ENCODE assay signal across 13 mouse cellular contexts in genomic region chr16:36935814-36936213, GRCm38 (mm10). TPM values are rescaled to one million over a fixed set of nuclear protein-coding genes. Genes with fewer than 3 reads are reported as not detected.
DNase-seq lines count a peak whose midpoint lies in the region; ATAC-seq and TF ChIP-seq lines count a peak whose summit lies in the region.
"Had no signal": no experiment of that assay in that cellular context is flagged by ENCODE, and none has a peak within 500 bp of the region (broad histone marks: within the 10 kb centered on the region; RNA-seq: fewer than 3 reads in every experiment).

No protein-coding gene starts in this region.

- H3K27me3 ChIP-seq in liver, embryonic 12.5 days (replicated peaks), result no peaks in the 10 kb centered on the region
- H3K27me3 ChIP-seq in small intestine, adult 2 months (ENCODE audit: control insufficient read depth, insufficient read depth, low read length), result no peaks in the 10 kb centered on the region

- peak overlapping the region; percentile 63 for H3K4me3 ChIP-seq in gastrocnemius, adult 2 months
- H3K4me3 ChIP-seq in lung, adult 2 months (replicated peaks; ENCODE audit: extremely low read depth, low read depth, low read length), result no peak overlapping the region
- peak overlapping the region; percentile 33; the same call in 1 of the 2 replicates for H3K4me3 ChIP-seq in liver, embryonic 12.5 days
- no peak overlapping the region for H3K4me3 ChIP-seq in small intestine, adult 2 months (ENCODE audit: low read depth, low read length)
- H3K4me3 ChIP-seq: layer of hippocampus, adult 2 months had no signal

- no peak for TF ChIP-seq POLR2A in lung, adult 2 months (IDR thresholded peaks at IDR 0.05; ENCODE audit: borderline replicate concordance, extremely low read depth, low read depth, low read length)
- TF ChIP-seq POLR2A in small intestine, adult 2 months (IDR thresholded peaks at IDR 0.05; ENCODE audit: low read depth, low read length), result no peak

- TF ChIP-seq CTCF in gastrocnemius, adult 2 months (IDR thresholded peaks at IDR 0.05), result no peak
- TF ChIP-seq CTCF in lung, adult 2 months (IDR thresholded peaks at IDR 0.05; ENCODE audit: insufficient read depth, low read length), result no peak
- TF ChIP-seq CTCF in small intestine, adult 2 months (IDR thresholded peaks at IDR 0.05; ENCODE audit: extremely low read depth, insufficient read length, insufficient replicate concordance, low read depth, low read length), result no peak

- DNase-seq in gastrocnemius, adult 2 months, result no peak
- DNase-seq in gastrocnemius, postnatal 36 days, result no peak
- DNase-seq in lung, postnatal 25 days (ENCODE audit: low spot score), result peak; percentile 36
- DNase-seq in lung, adult 2 months, result no peak
- DNase-seq in adrenal gland, postnatal 14 days, result no peak
- DNase-seq: kidney, adult 8-10 months; right cerebral cortex, postnatal 4 days had no signal

- H3K36me3 ChIP-seq in liver, embryonic 12.5 days, result peaks cover 22% of the 10 kb centered on the region
- H3K36me3 ChIP-seq in small intestine, adult 2 months (ENCODE audit: control insufficient read depth, insufficient read depth, low read length), result peaks cover 12% of the 10 kb centered on the region

- H3K9ac ChIP-seq in liver, embryonic 12.5 days, result no peak overlapping the region

- peak overlapping the region; percentile 40 for H3K4me2 ChIP-seq in liver, embryonic 12.5 days

- 78% methylated on average over 3 of the region's 3 CpGs for WGBS in lung, adult 2 months
- WGBS in liver, embryonic 12.5 days (ENCODE audit: insufficient replicate concordance), result 32% methylated on average over 3 of the region's 3 CpGs
- WGBS in small intestine, adult 2 months, result 78% methylated on average over 3 of the region's 3 CpGs

- H3K9me3 ChIP-seq in liver, embryonic 12.5 days (replicated peaks), result no peaks in the 10 kb centered on the region

- no peaks in the 10 kb centered on the region for H3K4me1 ChIP-seq in lung, adult 2 months (ENCODE audit: control insufficient read depth, insufficient read depth, low read length)
- H3K4me1 ChIP-seq in liver, embryonic 12.5 days, result peaks cover 23% of the 10 kb centered on the region
- no peaks in the 10 kb centered on the region; the same call in 1 of the 2 replicates for H3K4me1 ChIP-seq in small intestine, adult 2 months (ENCODE audit: control insufficient read depth, insufficient read depth, insufficient read length, low read length)

- ATAC-seq in liver, embryonic 12.5 days, result no peak
- ATAC-seq in frontal cortex, adult (ENCODE audit: low TSS enrichment), result no peak

- intact Hi-C loops in gastrocnemius, adult 2 months (cut with DNase I), result loop anchor here (5.0 kb wide), 1 partner anchor 54 kb away; no protein-coding TSS in a partner anchor
- intact Hi-C loops in gastrocnemius, postnatal 36 days (cut with DNase I), result no loop called here

- peak overlapping the region; percentile 78 for H3K27ac ChIP-seq in gastrocnemius, adult 2 months
- H3K27ac ChIP-seq in liver, embryonic 12.5 days, result 0 out of 2 replicates have a peak overlapping the region, but pooled peaks have one; percentile 67
- peak overlapping the region; percentile 71; the same call in 1 of the 2 replicates for H3K27ac ChIP-seq in small intestine, adult 2 months (ENCODE audit: insufficient read depth, low read depth, low read length)

RNA-seq across cellular contexts. Expression of gene Hcls1, which starts 1.0 kb away (rescaled TPM):
- total RNA-seq in gastrocnemius, adult 2 months (2021), result 1 to 10 TPM; 1.6 to 2.7 TPM
- total RNA-seq in gastrocnemius, postnatal 36 days (2021), result 1 to 10 TPM; 2.9 to 3.2 TPM
- 17.4 and 26.2 TPM in 2 replicates for polyA plus RNA-seq in lung, adult 2 months (2012; rRNA removed)
- 12.5 and 13.1 TPM in 2 replicates for polyA plus RNA-seq in liver, embryonic 12.5 days (2016; fragmentation: Nextera tagmentation; extraction: Ambion mirVana)
- 4.7 and 9.0 TPM in 2 replicates for polyA plus RNA-seq in small intestine, adult 2 months (2012; rRNA removed)
- total RNA-seq in adrenal gland, postnatal 14 days (2021), result 12.2 and 27.7 TPM in 2 replicates

RNA-seq across cellular contexts. Expression of gene Fbxo40, which starts 54.5 kb away (rescaled TPM):
- total RNA-seq in gastrocnemius, adult 2 months (2021), result 100 to 1,000 TPM; 258 to 380 TPM
- total RNA-seq in gastrocnemius, postnatal 36 days (2021), result 100 to 1,000 TPM; 251 to 300 TPM
- polyA plus RNA-seq in lung, adult 2 months (2012; rRNA removed), result 0.46 and 2.0 TPM in 2 replicates
- 0.04 and 0.05 TPM in 2 replicates for polyA plus RNA-seq in liver, embryonic 12.5 days (2016; fragmentation: Nextera tagmentation; extraction: Ambion mirVana)
- polyA plus RNA-seq in small intestine, adult 2 months (2012; rRNA removed), result not detected in 2 replicates
- 0.26 and 0.83 TPM in 2 replicates for total RNA-seq in adrenal gland, postnatal 14 days (2021)
- total RNA-seq: layer of hippocampus, adult 2 months had no signal
- polyA plus RNA-seq: erythroblast, embryonic 14.5 days; hindbrain, embryonic 11.5 days had no signal

Comparison
In these comparisons a context has a peak if more than half of its experiments do, and no peak if none do; other contexts are left out.
1. H3K4me3 ChIP-seq: peak in gastrocnemius, adult 2 months (single experiment) and liver, embryonic 12.5 days (single experiment); none in lung, adult 2 months (single experiment) and small intestine, adult 2 months (single experiment).
2. RNA of gene Fbxo40, which starts 54.5 kb away (total RNA-seq): 258 to 380 TPM in gastrocnemius, adult 2 months and 251 to 300 TPM in gastrocnemius, postnatal 36 days; 0.26 to 0.83 TPM in adrenal gland, postnatal 14 days; every median in the first group is over 100 times any median in the second.
3. Peak in every context shown above with its lines, with median percentiles within 50 percentile points of each other: H3K27ac ChIP-seq.